Mouse (Mus musculus) adrenal gland, adult 8-10 months (tissue): ENCODE measurements around the gene Ehbp1. TPM values are rescaled to one million over a fixed set of nuclear protein-coding genes. Genes with fewer than 3 reads are reported as not detected.
A peak's percentile ranks its signal among the peaks of the same experiment; 100 is the strongest.

ENCODE experiments used
- DNase-seq: peaks from one replicate; pipeline ENCODE4 v3.0.0; 2022
- total RNA-seq, 4 experiments: library from RNA; stranded (reverse); gene quantifications; 2 replicates each; pipeline ENCODE4 v1.2.4; 2022

Ehbp1 gene
- total RNA-seq, result 10 to 100 TPM; 22.1 to 35.4 (median 32.0) TPM

- DNase-seq, result no peak
These were observed at the start of gene Ehbp1 for GRCm38 (mm10) chr11:22342242-22343207. Ehbp1 (minus strand) TSS chr11:22342292.

GRCm38 (mm10) chr11:22387472-22388098, 45.5 kb upstream of the Ehbp1 start:
- peak; percentile 22 for DNase-seq

GRCm38 (mm10) chr11:22383532-22383931, 41.4 kb upstream of the Ehbp1 start:
- DNase-seq, result no peak

- DNase-seq, result no peak
These were observed 32.7 kb upstream of the Ehbp1 start for GRCm38 (mm10) chr11:22374811-22375210.

- DNase-seq, result no peak
These were observed 31.2 kb upstream of the Ehbp1 start for GRCm38 (mm10) chr11:22373290-22373674.

GRCm38 (mm10) chr11:22372609-22373289, 30.7 kb upstream of the Ehbp1 start:
- no peak for DNase-seq

GRCm38 (mm10) chr11:22369841-22370240, 27.7 kb upstream of the Ehbp1 start:
- DNase-seq, result no peak

GRCm38 (mm10) chr11:22368621-22369020, 26.5 kb upstream of the Ehbp1 start:
- no peak for DNase-seq

GRCm38 (mm10) chr11:22366486-22366885, 24.4 kb upstream of the Ehbp1 start:
- no peak for DNase-seq

- no peak for DNase-seq
These were observed 12.0 kb upstream of the Ehbp1 start for GRCm38 (mm10) chr11:22353962-22354621.

- no peak for DNase-seq
These were observed 7.9 kb upstream of the Ehbp1 start for GRCm38 (mm10) chr11:22349945-22350344.

GRCm38 (mm10) chr11:22348536-22348910, 6.4 kb upstream of the Ehbp1 start:
- DNase-seq, result no peak

GRCm38 (mm10) chr11:22347651-22348535, 5.8 kb upstream of the Ehbp1 start:
- no peak for DNase-seq

GRCm38 (mm10) chr11:22327302-22327910, 14.7 kb downstream of the Ehbp1 start:
- no peak for DNase-seq

- DNase-seq, result peak; percentile 20
These were observed 24.2 kb downstream of the Ehbp1 start for GRCm38 (mm10) chr11:22317824-22318411.

- DNase-seq, result no peak
These were observed 26.3 kb downstream of the Ehbp1 start for GRCm38 (mm10) chr11:22315801-22316200.

- DNase-seq, result no peak
These were observed 40.9 kb downstream of the Ehbp1 start for GRCm38 (mm10) chr11:22301164-22301563.

GRCm38 (mm10) chr11:22289164-22289563, 52.9 kb downstream of the Ehbp1 start:
- DNase-seq, result no peak

GRCm38 (mm10) chr11:22287513-22287900, 54.6 kb downstream of the Ehbp1 start:
- DNase-seq, result no peak

- DNase-seq, result peak; percentile 95
These were observed 55.1 kb downstream of the Ehbp1 start for GRCm38 (mm10) chr11:22286885-22287512.
